Mouse (Mus musculus) testis, adult 10 weeks (tissue): ENCODE measurements around the gene Mbnl2. TPM values are rescaled to one million over a fixed set of nuclear protein-coding genes. Genes with fewer than 3 reads are reported as not detected.

Experiments
- polyA plus RNA-seq: library from polyadenylated mRNA; stranded (reverse); fragments of 350-450 nt; fragmentation: Illumina TruSeq; extraction: RNeasy Lipid Tissue Mini Kit (QIAGEN cat#74804); gene quantifications from one replicate; pipeline ENCODE4 v1.2.3, GENCODE M21; 2014; ENCODE audit warnings: low read depth, low replicate concordance

The Mbnl2 gene
- 38.7 TPM for polyA plus RNA-seq

DNA sequence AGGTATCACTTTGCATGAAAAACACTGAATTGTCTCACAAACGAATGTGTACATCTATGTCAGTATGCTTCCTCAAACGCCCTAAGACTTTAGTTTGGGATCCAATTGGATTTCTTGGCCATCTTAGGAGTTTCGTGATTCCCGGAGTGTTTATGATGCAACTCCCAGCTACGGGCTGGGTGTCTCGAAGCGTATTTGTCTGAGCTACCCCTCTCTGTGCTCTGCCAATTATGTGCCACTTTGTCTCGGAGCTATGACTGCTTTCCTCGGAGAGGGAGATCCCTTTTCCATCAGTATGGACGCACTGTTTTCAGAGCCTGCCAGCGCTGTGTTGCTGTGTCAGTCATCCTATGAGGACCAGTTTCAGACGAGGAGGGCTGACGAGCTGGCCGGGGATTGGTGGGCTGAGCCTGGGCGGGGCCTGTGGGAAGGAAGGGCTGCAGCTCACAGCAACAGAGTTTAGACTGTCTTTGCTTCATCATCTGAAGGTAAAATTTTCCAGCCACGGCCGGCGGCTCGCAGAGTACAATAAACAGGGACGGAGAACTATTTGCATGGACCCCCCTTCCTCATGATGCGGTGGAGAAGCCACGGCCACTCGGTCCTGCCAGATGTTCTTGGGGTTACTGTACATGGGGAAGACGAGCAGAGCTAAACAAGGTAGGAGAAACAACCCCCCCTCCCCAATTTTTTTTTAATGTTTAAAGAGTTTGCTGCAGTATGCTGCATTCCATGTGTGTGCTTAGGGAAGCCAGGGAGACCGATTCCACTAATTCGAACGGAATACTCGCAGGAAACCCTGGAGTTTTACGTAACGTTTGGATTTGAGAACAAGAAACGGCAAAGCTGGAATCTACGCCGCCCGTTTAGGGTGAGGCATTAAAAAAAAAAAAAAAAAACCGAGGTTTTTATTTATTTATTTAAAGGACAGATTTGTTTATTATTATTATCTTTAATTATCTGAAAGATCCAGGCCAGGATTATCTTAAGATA lies at the start of gene Mbnl2:
Gene Mbnl2 (plus strand): TSS at position 424 of the 993 bp plus-strand sequence.

DNA sequence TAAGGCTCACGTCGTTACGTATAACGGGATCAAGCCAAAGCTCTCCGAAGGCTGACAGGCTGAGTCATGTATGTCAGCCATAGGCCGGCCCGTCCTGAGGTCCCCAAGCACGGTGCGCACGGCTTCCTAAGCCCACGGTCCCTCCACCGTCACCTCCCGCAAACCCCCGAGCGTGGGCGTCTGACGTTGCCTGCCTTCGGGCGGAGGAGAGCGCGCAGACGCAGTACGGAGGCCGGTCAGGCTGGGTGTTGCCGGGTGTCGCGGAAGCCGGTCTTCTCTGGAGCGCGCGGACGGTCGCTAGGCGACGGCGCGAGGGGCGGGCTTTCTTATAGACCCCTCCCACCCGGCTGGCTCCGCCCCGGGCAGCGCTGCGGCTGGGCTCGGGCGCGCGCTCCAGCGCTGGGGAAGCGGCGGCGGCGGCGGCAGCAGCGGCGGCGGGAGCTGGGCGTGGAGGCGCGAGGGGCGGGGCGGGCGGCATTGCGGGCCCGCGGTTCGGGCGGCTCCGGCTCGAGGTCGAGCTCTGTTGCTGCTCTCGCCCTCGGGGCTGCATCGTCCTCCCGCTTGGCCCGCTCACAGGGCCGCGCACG lies 202.6 kb downstream of the Mbnl2 start, which contains the start of gene Rap2a:
Gene Rap2a (plus strand): TSS at position 463 of the 587 bp plus-strand sequence.

Other genes starting within 250 kb of the Mbnl2 start
- gene Oxgr1, start 233.2 kb upstream of the Mbnl2 start, polyA plus RNA-seq = 4.5 TPM
- gene Rap2a, start 202.8 kb downstream of the Mbnl2 start, polyA plus RNA-seq = 6.5 TPM